17 mouse cellular contexts compared by ENCODE assay signal in the genomic region with DNA sequence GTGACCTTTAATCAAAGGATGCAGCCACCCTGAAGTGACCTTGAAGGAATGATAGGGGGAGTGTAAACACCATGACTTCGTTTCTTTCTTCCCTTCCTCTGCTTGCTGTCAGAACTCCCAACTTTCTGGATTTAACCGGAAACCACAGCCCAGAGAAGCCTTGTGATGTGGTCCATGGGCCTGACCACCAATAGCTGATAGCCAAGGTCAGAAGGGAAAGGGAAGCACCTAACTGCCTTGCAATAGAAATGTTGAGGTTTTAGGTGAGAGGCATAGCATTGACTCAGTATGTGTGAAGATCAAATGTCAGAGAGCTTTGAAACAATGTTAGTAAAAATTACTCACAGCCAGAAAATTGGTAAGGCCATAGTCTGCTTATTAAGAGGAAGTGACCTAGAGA.
"Had no signal": no experiment of that assay in that cellular context is flagged by ENCODE, and none has a peak within 500 bp of the region (broad histone marks: within the 10 kb centered on the region; RNA-seq: fewer than 3 reads in every experiment).

No protein-coding gene starts in this region.

- H3K9me3 ChIP-seq: liver, embryonic 13.5 days; liver, embryonic 15.5 days; lung, embryonic 15.5 days; midbrain, embryonic 10.5 days; midbrain, embryonic 13.5 days; midbrain, embryonic 15.5 days; neural tube, embryonic 12.5 days; stomach, embryonic 15.5 days had no signal

- H3K4me3 ChIP-seq: liver, embryonic 13.5 days; liver, embryonic 15.5 days; lung, embryonic 15.5 days; midbrain, embryonic 10.5 days; midbrain, embryonic 13.5 days; midbrain, embryonic 15.5 days; neural tube, embryonic 12.5 days; stomach, embryonic 15.5 days had no signal

- ATAC-seq: liver, postnatal 0 days; lung, postnatal 0 days; midbrain, embryonic 13.5 days; midbrain, embryonic 15.5 days had no signal

- H3K36me3 ChIP-seq: liver, embryonic 13.5 days; liver, embryonic 15.5 days; lung, embryonic 15.5 days; midbrain, embryonic 10.5 days; midbrain, embryonic 13.5 days; midbrain, embryonic 15.5 days; neural tube, embryonic 12.5 days; stomach, embryonic 15.5 days had no signal

- DNase-seq: liver, embryonic 13.5 days; liver, postnatal 0 days; lung, adult 2 months; lung, postnatal 14 days; lung, postnatal 36 days; right cerebral cortex, postnatal 14 days; thymus, adult 18-20 months; thymus, postnatal 14 days; thymus, postnatal 36 days had no signal

- H3K4me1 ChIP-seq: liver, embryonic 13.5 days; lung, embryonic 15.5 days; midbrain, embryonic 13.5 days; midbrain, embryonic 15.5 days; neural tube, embryonic 12.5 days; stomach, embryonic 15.5 days had no signal

- H3K27me3 ChIP-seq: liver, embryonic 13.5 days; liver, embryonic 15.5 days; lung, embryonic 15.5 days; midbrain, embryonic 13.5 days; midbrain, embryonic 15.5 days; neural tube, embryonic 12.5 days; stomach, embryonic 15.5 days had no signal
